Mouse (Mus musculus) cortical plate, adult 2 months (tissue): ENCODE results near the gene Cadm3. TPM values are rescaled to one million over a fixed set of nuclear protein-coding genes. Genes with fewer than 3 reads are reported as not detected.
"Not testable (repeated sequence)": the region's sequence is repeated elsewhere in the genome, so short reads cannot be mapped to it uniquely, and the experiment has no call there.

Source experiments
- H3K27ac ChIP-seq: fragments of 200-500 bp; 2 replicates; pipeline ENCODE4 v1.5.1; 2012; ENCODE audit warnings: low read length, control low read depth, inconsistent platforms; ENCODE audit not compliant: insufficient read depth
- H3K4me1 ChIP-seq: fragments of 200-500 bp; 2 replicates; pipeline ENCODE4 v1.6.1; 2011; ENCODE audit warnings: low read length; ENCODE audit not compliant: control insufficient read depth, insufficient read depth
- H3K4me3 ChIP-seq: fragments of 200-500 bp; 2 replicates; pipeline ENCODE4 v1.5.1; 2011; ENCODE audit warnings: mild to moderate bottlenecking, low read length, control low read depth; ENCODE audit not compliant: insufficient read depth
- CTCF ChIP-seq: fragments of 200-500 bp; IDR thresholded peaks from 2 replicates; pipeline ENCODE4 v1.5.1; 2011; ENCODE audit warnings: mild to moderate bottlenecking, control low read depth, low read length; ENCODE audit not compliant: insufficient read depth; ENCODE audit errors: extremely low read depth
- POLR2A ChIP-seq: fragments of 200-500 bp; IDR thresholded peaks from 2 replicates; pipeline ENCODE4 v1.6.1; 2011; ENCODE audit warnings: mild to moderate bottlenecking, low read length, control low read depth; ENCODE audit not compliant: insufficient read depth; ENCODE audit errors: extremely low read depth
- polyA plus RNA-seq: library from polyadenylated mRNA; depleted of rRNA; stranded (reverse); fragments of >200 nt; gene quantifications from 2 replicates; pipeline ENCODE4 v1.2.3, GENCODE M21; 2012; rRNA removed

Cadm3 gene
- polyA plus RNA-seq, 1 experiment = 404 TPM

DNA sequence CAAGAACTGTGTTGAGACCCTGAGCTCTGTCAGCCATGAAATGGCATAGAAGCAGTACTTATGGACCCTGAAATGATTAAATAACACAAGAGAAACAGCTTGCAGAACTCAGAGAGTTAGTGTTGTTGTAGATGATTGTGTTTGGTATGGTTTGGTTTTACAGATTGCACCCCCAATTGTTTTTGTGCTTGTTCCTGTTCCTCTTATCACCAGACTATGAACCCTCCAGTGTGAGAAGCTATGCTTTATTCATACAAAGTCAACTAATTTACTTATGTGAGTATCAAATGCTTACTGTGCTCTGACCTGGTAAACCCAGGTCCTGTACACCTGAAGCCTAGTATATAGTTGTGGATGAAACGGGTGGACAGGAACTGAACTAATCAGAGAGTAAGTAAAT is 40.9 kb downstream of the Cadm3 start:
- H3K4me1 ChIP-seq = peaks cover 1% of the 10 kb centered on the region; the same call in 1 of the 2 replicates
- TF ChIP-seq CTCF (no peak), POLR2A (no peak)
- H3K27ac ChIP-seq = no peak overlapping the region
- no peak overlapping the region for H3K4me3 ChIP-seq

DNA sequence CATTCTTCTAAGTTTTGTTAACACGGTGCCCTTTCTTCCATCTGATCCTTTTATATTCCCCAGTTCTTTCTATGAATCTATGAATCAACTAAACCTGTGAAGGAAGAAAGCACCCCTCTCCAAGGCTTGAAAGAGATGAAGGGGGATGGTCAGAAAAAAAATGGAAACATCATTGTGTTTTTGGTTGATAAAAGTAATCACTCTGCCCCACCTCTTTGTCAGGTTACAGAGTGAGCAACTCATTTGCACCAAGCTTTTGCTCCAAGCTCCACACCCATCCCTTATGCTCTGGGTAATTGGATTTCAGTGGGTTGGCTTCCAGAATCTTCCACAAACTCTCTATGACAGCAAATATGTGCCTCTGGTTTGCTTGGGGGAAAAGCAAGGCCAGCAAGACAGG is 42.1 kb downstream of the Cadm3 start:
- Histone ChIP-seq H3K4me1 (peaks cover 1% of the 10 kb centered on the region; the same call in 1 of the 2 replicates), H3K4me3 (no peak overlapping the region), H3K27ac (no peak overlapping the region)
- TF ChIP-seq CTCF = no peak
- no peak for TF ChIP-seq POLR2A

DNA sequence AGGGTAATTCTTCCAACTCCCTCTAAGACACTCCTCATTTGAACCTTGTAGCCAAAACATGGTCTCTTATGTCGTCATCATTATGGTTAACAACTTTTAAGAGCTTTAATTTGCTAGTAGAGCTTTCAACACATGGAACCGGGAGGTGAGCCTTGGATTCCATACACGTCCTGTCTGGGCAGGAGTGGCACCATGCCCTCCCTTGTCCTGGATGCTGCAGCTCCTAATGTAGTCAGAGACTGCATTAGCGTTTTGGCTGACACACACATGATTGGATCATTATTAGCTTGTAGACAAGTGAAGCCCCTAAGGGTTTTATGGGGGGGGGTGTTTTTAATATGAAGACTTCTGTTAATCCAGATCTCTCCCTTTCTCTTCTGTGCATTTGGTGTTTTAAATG is 42.5 kb downstream of the Cadm3 start:
- no peak overlapping the region for H3K4me3 ChIP-seq
- H3K27ac ChIP-seq = no peak overlapping the region
- TF ChIP-seq CTCF (no peak), POLR2A (no peak)
- H3K4me1 ChIP-seq = peaks cover 1% of the 10 kb centered on the region; the same call in 1 of the 2 replicates

DNA sequence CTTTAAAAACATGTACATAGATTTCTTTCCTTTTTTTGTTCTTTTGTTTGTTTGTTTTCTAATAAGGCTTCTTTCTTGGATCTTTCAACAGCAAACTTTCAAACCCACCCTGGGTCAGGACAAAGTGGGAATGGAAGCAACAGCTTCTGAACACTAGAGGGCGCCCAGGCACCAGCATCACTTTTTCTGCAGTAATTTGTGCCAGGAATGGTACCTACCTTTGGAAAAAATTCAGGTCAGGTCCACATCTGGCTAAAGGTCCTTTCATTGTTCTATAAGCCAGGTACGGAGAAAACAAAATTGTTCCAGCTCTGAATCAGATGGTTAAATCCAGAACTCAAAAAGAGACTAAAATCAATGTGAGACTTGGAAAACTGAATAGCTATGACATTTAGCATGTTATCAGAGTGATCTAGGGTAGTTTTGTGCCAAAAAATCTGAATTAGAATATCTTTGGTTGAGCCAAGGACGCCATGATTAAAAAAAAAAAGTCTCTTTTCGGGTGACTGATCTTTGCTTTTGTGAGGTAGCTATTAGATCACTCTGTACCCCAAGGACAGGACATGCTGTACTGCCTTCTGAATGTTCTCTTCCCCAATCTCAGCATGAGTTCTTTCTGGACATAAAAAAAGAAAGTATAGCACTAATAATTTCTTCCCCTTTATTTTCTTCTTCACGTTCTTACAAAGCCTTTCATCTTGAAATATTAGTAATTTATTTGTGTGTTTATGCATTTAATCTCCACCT is 43.5 kb downstream of the Cadm3 start:
- H3K4me3 ChIP-seq = no peak overlapping the region
- peaks cover 1% of the 10 kb centered on the region; the same call in 1 of the 2 replicates for H3K4me1 ChIP-seq
- TF ChIP-seq CTCF = peak; percentile 71
- TF ChIP-seq POLR2A = no peak
- H3K27ac ChIP-seq = no peak overlapping the region

DNA sequence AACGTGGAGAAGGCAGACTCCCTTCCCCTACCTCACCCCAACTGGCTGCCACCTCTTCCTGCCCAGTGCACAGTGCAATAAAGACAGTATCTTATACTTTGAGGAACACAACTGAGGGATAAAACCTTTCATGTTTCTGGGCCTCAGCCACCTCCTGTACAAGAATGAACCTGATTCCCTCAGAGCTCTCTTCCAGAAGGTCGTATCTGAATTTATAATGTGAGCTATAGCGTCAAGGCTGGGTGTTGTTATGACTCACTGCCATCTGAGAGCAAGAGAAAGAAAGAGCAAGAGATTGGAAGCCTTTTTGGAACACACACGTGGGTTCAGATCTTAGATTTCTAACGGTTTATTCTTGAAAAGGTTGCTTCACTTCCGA is 45.3 kb downstream of the Cadm3 start:
- H3K4me3 ChIP-seq = no peak overlapping the region
- H3K4me1 ChIP-seq = peaks cover 1% of the 10 kb centered on the region; the same call in 1 of the 2 replicates
- TF ChIP-seq POLR2A = no peak
- no peak for TF ChIP-seq CTCF
- no peak overlapping the region for H3K27ac ChIP-seq

DNA sequence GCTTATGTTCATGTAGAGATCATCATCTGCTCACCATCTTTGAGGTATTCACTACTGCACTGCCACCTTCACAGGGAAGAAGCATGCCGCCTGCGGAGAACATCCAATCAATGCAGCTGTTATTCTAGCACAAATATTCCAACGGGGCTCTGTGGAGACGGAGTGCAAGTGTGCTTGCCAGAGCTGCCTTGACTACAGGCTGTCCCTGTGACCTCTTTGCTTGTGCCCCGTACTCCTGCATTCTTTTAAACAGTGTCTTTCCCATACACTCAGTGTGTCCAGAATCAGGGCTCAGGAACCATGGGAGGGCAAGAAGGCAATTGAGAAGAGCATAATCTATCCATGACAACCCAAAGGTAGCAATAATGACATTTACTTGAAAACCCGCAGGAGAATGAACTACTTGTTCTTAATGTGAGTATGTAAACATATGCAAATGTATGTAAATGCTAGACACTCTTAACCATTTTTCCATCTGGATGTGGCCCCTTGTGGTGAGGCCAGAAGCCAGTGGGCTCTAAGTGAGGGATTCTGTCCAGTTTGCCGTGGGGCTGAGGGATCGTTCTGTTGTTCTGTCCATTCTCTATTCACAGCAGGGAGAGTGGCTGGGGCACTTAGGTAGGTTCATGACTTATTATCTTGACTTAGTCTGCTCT is 45.8 kb downstream of the Cadm3 start:
- Histone ChIP-seq H3K27ac (no peak overlapping the region), H3K4me3 (no peak overlapping the region), H3K4me1 (peaks cover 1% of the 10 kb centered on the region; the same call in 1 of the 2 replicates)
- TF ChIP-seq CTCF (no peak), POLR2A (no peak)

DNA sequence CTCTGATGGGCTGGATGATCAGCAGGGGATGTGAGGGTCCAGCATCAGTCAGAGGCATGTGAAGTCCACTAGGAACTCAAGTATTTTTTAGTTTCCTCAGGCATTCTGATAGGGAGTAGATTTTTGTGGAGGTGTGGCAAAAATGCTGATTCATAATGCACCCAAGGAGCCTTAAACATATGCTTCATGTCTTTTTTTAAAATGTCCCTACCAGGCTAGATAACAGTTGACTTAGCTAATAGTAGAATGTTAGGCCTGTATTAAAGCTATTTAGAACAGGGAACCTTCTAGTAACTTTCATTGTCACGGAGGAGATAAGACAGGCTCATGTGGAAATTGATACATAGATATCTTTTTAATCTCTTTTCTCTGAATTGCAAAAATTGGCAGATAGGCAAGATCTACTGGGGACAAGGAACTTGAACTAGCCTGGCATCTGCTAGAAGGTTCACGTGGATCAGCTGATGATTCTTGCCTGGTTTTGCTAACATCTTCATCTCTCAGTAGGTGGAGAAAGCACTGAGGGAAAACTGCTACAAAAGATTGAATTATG is 49.5 kb downstream of the Cadm3 start:
- H3K4me3 ChIP-seq = no peak overlapping the region
- TF ChIP-seq CTCF (no peak), POLR2A (no peak)
- no peak overlapping the region for H3K27ac ChIP-seq
- 0 out of 2 replicates have a peak, but pooled peaks cover 1% of the 10 kb centered on the region for H3K4me1 ChIP-seq

DNA sequence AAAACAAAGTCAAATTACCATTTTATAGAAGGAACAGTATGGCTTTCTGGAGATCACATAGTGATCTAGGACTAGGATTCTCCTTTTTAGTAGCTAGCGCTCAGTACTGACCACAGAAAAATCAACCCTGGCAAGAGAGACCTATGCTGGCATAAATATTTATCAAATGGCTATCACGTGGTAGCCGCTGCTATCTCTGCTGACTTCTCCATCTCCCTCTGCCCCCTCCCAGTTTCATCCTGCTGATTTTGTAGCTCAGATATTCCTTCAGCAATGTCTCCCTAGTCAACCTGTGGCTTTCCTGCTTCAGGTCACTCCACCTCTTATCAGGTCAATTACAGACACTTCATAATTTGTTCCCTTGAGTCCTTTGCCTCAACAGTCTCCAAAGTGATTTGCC is 51.8 kb downstream of the Cadm3 start:
- no peak overlapping the region for H3K27ac ChIP-seq
- no peaks in the 10 kb centered on the region for H3K4me1 ChIP-seq
- TF ChIP-seq POLR2A (no peak), CTCF (no peak)
- H3K4me3 ChIP-seq = no peak overlapping the region

DNA sequence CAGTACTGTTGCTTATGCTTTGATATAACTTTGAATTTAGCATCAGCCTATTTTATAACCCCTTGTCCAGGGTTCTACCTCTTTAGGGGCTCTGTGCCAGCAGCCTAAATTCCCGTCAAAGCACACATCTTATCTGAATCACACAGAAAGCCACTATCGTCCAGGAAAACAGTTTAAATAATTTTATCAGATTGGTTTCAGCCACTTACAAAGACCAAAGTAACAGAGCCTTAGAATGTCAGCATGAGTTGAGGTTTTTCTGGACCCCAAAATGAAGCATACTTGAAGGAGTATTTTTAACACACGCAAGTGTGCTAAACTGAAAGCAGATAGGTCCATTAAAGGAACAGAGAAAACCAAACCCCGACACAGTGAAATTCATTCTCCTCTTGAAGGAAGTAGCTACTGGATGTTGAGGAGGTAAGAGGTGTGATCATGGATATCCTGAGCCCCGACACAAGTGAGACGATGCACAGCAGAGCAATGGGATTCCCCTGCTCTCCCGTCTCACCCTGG is 53.9 kb downstream of the Cadm3 start:
- not testable (repeated sequence) for H3K4me1 ChIP-seq, H3K4me3 ChIP-seq, H3K27ac ChIP-seq

DNA sequence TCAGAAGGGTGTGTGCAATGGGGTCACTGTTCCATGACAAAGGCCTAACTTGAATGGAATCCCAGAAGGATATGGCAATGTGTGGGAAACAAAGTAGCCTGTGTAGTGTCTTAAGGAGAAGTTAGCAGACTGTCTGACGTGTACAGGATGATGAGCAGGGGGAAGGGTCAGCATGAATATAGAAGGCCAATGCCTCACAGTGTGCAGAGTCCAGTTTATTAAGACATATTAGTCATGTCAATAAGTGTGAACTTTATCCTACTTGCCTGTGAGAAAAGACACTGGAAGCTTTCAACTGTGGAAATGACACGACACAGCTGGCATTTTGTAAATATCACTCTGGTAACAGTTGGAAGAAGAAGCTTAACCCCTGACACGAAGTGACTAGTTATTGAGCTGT is 64.7 kb downstream of the Cadm3 start:
- H3K4me1 ChIP-seq, H3K27ac ChIP-seq, H3K4me3 ChIP-seq: not testable (repeated sequence)

Other genes starting within 250 kb of the Cadm3 start
- not detected in 2 replicates for gene Olfr1408, start 230.3 kb downstream of the Cadm3 start, polyA plus RNA-seq
- gene Olfr1406, start 177.1 kb downstream of the Cadm3 start, polyA plus RNA-seq = not detected in 2 replicates
- gene Olfr218, start 169.9 kb downstream of the Cadm3 start, polyA plus RNA-seq = not detected in 2 replicates
- not detected in 2 replicates for gene Olfr1404, start 155.3 kb downstream of the Cadm3 start, polyA plus RNA-seq
- gene Fcer1a, start 140.5 kb downstream of the Cadm3 start, polyA plus RNA-seq = not detected in 2 replicates
- not detected in 2 replicates for gene Olfr418, start 101.7 kb downstream of the Cadm3 start, polyA plus RNA-seq
- gene Mptx2, start 89.9 kb downstream of the Cadm3 start, polyA plus RNA-seq = not detected in 2 replicates
- 105 and 115 TPM in 2 replicates for gene Ackr1, start 33.9 kb downstream of the Cadm3 start, polyA plus RNA-seq
- gene Aim2, start 16.8 kb downstream of the Cadm3 start, polyA plus RNA-seq = 3.4 and 3.6 TPM in 2 replicates
- 0.06 and 0.08 TPM in 2 replicates for gene Ifi206, start 123.3 kb upstream of the Cadm3 start, polyA plus RNA-seq
- not detected in 2 replicates for gene Ifi214, start 168.3 kb upstream of the Cadm3 start, polyA plus RNA-seq
- 0.13 and 0.28 TPM in 2 replicates for gene Ifi213, start 231.6 kb upstream of the Cadm3 start, polyA plus RNA-seq